Mouse (Mus musculus) liver, adult 2 months (tissue): Measurements from ENCODE around the gene Calm2.

Experiments used
- CTCF ChIP-seq: fragments of 200-500 bp; IDR thresholded peaks from 2 replicates; pipeline ENCODE4 v1.5.1; 2011; ENCODE audit warnings: low read depth, low read length, control low read depth
- POLR2A ChIP-seq: fragments of 200-500 bp; IDR thresholded peaks from 2 replicates; pipeline ENCODE4 v1.6.1; 2011; ENCODE audit warnings: low read length, control low read depth; ENCODE audit not compliant: insufficient read depth; ENCODE audit errors: extremely low read depth

GRCm38 (mm10) chr17:87475356-87475755, 28.6 kb upstream of the Calm2 start:
- TF ChIP-seq POLR2A (no peak), CTCF (no peak)
